Mouse (Mus musculus) thymus, postnatal 36 days (tissue): ENCODE results near the gene Lpar5.

ENCODE experiments used
- DNase-seq, 2 experiments: peaks; one replicate each; pipeline ENCODE4 v3.0.0; 2022; ENCODE audit warnings: mixed read lengths in 2 of 2

The Lpar5 gene

DNA sequence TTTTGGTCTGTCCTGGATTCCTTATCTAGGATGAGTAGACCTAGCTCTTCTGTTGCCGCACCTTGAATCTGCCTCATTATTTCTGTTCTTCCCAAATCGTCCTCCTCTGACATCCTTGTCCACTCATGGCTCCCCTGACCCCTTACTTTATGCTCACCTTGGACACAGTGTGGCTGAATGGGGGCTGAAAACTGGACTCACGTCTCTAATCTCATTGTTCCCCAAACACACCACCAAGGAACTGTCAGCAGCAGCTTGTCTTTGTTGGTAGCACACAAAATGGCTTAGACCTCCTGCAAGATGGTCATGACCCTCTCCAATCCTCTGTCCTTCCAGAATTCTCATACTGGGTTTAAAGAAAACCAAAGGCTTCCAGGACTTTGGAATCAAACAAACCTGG is 20.2 kb downstream of the Lpar5 start:
- no peak for DNase-seq

DNA sequence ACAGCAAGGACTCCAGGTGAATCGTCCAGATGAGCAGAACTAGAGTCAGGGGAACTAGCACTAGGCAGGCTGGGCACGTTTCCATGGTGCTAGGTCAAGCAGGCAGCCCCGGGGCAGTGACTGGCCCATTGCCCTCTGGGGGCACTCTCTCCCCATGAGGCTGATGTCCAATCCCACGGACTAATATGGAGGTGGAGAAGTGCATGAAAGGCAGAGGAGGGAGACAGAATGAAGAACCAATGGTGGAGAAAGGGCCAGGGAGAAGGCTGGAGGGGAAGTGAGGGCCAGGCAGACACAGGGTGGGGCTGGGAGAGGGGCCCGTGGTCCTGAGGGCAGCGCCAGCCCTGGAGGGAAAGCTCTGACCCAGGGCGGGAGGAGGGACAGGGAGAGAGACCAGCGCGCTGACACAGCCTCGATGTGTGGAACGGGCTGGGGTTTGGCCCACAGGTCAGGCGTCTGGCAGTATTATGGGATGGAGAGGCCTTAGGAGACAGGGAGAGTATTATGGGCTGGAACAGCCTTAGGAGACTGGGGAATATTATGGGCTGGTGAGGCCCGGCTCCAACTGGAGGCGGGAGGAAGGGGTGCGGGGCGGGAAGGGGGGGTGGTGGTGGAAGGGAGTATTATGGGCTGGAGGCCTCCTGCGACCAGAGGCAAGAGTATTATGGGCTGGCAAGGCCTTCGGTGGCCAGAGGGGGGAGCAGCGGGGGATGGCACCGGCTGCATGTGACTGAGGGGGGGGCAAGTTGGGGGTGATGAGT is 21.0 kb downstream of the Lpar5 start:
- peak; percentile 42 to 66 for DNase-seq

DNA sequence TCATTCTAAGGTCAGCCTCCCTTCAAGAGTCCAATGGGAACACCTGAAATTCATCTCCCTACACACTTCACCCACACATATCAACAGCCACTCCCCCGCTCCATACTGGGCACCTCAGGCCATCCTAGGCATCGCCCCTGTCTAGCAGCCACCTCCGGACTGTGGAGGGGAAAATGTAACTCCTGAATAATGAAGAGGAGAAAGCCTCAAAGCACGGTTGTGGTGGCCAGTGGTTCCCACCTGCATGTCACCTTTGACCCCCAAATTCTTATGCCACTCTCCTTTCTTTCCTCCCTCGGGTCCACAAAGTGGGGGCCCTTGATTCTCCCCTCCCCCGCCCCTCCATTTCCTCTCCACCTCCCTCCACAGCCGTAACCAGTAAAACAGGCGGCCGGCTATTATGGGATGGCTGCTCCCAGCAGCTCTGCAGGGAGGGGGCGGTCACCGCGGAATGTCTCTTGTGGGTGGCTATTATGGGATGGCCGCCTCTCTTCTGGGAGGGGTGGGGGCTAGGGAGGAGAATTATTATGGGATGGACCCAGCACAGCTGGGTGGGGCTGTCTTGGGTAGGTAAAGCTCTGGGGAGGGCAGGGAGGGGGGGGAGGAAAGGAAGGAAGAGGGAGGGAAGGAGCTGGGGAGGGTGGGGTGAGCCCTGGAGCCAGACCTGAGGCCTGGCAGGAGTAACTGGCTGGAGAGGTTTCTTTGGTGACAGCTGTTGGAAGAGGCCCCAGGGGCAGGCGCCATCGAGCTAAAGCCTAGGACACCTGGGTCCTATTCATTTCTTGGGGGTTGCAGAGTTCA is 22.0 kb downstream of the Lpar5 start:
- peak; percentile 76 to 87 for DNase-seq

DNA sequence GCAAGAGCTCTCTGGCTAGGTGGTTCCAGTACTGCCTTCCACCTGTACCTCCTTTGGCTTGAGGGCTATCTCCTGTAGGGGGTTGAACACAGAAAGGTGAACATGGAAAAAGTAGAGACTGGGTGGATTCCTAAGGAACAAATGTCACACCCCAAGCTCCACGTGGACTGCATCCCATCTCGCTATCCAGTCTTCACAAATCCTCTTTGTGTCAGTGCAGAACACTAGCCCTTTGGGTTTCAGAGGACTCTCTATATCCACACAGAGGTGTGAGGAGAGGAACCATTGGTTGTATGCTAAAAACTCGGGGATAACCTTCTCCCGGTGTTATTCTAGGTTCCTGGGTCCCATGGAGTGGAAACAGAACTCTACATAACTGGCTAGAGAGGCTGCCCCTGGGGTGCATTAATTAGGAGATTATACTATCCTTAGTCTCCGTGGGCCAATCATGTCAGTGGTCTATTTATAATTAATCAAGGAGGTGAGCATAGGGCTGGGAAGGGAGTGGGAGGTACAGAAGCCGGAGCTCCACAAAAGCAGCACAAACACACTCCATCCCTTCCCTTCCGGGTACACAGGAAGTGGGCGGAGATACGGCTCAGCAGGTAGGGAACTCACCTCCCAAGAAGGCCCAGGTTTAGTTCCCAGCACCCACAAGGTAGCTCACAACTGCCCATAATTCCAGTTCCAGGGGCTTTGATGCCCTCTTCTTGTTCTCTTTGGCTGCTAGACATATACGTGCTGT is 22.8 kb downstream of the Lpar5 start:
- DNase-seq, result no peak

DNA sequence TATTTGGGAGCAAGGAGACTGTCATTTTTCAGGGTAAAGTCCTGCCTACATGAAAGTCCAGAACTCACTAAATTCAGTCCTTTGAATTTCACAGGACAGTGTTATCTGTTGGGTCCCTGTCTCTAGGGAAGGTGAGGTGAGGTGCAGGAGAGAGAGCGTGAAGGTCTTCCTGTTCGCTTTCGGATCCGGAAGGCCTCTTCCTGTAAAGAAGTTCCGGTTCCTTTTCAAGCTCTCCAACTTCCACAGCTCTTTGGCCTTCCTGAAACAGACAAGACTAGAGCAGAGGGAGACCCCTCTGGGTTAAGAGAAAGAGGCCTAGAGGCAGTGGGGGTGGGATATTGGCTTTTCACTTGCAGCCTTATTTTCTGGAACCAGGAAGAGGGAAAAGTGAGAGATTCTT is 24.7 kb downstream of the Lpar5 start:
- DNase-seq, result peak in 1 of 2 experiments; percentile 33

DNA sequence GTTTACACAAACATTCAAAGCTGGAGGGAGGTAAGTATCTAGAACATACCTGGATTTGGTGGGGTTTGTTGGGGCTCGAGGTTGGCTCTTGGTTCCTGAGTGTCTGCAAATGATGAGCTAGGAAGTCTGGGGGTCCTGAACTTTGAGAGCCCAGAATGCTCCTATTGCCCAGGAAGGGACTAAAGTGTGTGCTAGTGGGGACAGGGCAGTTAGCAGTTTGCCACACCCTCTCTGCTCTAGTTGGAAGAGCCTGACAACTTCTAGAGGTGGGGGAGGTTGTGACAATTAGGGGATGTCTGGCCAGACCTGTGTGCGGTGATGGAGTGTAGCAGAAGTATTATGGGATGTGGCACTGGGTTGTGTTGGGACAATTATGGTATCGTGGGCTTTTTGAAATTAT is 27.1 kb downstream of the Lpar5 start:
- DNase-seq, result no peak

DNA sequence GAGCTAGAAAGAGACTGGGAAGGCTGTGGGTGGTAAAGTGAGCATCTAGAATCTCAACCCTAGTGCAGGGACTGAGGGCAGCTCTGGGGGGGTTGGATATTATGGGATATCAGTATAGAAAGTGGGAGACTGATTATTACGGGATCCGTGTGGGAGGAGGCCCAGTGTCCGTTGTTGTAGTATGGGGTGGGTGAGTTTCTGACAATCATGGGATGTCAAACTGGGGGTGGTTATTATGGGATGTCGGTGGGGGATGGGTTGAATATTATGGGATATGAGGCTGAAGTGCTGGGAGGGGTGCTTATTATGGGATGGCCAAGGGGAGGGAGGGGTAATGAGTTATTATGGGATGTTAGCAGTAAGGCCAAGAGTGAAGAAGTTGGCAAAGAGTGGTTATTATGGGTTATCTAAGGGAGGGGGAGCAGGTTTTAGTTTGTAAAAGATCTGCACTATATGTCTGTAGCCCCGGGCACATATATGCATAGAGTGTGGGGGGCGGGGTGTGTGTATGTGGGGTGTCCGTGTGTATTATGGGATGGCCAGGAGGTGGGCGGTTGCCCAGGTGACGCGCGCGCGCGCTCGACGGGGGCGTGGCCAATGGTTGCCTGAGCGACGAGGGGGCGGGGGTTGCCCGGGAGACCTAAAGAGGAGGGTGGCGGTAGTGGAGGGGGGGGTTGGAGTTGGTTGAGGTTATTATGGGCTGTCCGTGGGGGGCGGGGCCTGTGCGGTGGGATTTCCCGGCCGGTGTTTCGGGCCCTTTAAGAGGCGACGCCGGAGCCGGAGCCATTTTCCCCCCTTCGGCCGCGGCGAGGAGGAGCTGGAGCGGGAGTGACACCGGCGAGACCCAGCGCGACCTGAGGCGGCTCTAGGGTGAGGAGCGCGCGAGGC is 27.9 kb downstream of the Lpar5 start, which contains the start of gene Chd4:
Chd4 (plus strand) TSS at position 591 of the 888 bp plus-strand sequence.
- peak; percentile 94 for DNase-seq

DNA sequence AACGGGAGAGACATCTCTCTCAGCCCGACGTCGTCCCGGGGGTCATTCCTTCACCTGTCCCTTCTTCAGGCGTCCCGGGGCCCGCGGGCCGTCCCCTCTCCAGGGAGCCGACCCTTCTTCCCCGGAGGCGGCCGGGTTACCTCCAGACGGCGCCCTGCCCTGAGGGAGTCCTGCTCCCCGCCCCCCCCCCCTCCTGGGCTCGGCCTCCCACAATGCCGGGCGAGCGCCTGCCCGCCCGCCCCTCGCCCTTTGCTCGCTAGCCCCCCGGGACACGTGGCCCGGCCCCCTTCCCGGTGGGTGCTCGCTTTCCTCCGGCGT is 28.5 kb downstream of the Lpar5 start:
- no peak for DNase-seq

DNA sequence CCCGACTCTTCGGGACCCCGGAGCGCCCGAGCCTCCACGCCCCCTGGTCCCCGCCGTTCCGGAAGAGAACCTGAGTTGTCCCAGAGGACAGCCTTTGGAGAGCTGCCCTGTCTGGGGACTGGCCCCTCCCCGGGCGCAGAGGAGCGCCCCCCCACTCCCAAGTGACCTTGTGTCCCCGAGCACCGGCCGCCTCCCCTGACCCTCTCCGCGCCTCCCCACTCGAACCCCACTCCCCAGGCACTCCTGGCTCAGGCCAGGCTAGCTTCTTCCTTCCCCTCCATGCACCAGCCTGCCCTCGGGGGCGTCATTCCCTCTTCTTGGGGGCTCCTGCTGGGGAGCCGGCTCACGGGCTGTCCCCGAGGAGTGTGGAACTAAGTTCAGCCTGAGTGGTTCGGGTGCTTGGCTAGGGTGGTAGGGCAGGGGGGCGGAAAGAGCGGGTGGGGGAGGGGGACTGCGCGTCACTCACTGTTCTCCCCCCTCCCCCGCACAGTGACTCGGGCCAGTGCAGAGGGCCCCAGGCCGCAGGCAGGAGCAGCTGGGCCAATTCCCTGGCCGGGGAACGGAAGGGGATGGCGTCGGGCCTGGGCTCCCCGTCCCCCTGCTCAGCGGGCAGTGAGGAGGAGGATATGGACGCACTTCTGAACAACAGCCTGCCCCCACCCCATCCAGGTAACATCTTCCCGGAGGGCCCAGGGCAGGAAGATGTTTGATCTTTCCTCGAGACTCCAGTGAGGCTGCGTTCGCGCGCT is 29.1 kb downstream of the Lpar5 start:
- peak; percentile 73 to 80 for DNase-seq

DNA sequence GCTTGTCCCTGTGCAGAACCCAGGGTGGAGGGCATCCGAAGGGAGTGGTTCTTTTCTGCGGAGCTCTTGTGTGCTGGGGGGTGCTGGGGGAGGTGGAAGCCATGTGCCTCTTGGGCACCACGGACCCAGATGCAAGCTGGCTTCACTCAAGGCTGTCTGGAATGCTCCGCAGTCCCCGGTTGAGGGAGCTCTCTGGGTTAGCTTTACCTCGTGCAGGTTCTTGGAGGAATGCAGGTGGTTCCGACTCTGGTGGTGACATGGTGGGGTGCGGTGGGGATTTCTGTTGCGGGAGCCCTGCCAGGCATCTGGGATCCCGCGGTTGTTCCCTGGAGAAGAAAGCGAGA is 29.6 kb downstream of the Lpar5 start:
- no peak for DNase-seq

DNA sequence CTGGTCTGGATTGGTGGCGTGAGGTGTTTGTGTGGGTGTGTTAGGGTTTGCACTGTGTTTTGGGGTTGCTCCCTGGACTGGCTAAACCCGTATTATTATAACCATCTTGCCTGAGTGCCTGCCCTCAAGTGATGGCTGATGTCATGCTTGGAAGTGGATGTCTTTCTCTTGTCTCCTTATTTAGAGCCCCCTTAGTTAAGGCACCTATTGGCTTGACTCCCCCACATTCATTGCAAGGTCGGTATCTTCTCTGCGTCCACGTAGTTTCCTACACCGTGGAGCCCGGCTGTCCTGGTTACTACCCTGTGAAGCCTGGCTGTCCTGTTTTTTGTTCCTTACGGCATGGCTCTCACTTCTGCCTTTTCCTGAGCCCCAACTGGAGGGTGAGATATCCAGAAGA is 30.2 kb downstream of the Lpar5 start:
- no peak for DNase-seq

DNA sequence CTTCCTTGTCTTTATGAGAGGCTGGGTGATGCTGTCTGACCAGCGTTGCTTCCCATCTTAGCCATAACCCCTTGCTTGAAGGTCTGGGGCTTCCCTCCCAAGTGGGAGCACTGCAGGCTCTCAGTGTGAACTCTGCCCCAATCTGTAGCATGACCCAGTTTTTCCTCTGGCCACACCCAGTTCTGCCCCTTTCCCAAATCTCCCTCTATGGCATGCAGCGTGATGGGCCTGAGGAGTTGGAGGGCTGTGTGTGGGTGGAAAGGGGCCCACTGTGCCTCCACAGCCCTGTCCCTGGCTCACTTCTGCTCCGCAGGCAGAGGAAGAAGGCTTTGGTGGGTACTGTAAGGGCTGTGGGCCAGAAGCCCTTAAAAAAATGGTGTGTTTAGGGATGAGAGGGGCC is 30.8 kb downstream of the Lpar5 start:
- DNase-seq, result peak; percentile 27 to 48

DNA sequence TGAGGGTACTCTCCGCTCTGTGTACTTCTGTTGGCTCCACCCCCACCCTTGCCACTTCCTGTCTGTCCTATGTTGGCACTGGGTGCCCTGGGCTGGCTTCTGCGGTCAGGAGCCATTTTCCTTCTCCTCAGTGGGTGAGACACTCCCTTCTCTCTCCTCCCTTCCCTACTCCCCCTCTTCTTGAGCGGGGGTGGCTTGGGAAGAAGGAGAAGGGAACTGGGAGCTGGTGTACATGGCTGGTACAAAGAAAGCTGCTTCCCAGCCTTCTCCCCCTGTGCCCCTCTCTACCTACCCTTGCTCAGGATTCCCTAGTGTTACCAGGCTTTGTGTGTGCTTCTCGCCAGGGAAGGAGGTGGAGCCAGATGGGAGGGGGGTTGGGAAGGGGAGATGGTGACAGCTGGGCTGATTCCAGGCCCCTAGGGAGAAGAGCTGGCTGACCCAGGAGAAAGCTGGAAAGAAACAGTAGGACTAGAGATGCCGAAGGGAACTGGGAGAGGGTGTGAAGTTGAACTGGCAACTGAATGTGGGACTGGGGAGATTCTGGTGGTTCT is 31.8 kb downstream of the Lpar5 start:
- DNase-seq, result peak; percentile 77 to 84

DNA sequence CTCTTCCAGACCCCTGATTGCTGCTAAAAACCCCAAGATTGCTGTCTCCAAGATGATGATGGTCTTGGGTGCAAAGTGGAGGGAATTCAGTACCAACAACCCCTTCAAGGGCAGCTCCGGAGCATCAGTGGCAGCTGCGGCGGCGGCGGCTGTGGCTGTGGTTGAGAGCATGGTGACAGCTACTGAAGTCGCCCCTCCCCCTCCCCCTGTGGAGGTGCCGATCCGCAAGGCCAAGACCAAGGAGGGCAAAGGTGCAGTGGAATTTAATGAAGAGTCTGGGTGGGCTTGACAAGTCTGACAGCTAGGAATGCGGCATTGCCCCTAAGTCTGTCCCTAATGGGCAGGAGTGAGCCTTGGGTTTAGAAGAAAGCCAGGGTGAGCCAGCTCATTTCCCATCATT is 33.7 kb downstream of the Lpar5 start:
- DNase-seq, result peak in 1 of 2 experiments; percentile 36

DNA sequence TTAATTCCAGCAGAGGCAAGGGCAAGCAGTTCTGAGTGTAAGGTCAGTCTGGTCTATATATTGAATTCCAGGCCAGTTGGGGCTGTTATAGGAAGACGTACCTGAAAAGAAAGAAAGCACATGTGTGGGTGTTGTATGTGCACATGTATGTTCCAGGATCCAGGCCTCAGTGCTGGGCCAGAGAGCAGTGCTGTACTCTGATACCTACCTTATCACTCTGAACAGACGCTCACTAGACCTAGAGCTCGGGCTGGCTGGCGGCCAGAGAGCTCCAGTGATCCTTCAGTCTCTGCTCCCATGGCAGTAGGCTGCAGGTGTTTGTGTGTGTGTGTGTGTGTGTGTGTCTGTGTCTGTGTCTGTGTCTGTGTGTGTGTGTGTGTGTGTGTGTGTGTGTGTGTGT is 36.5 kb downstream of the Lpar5 start:
- DNase-seq, result no peak

DNA sequence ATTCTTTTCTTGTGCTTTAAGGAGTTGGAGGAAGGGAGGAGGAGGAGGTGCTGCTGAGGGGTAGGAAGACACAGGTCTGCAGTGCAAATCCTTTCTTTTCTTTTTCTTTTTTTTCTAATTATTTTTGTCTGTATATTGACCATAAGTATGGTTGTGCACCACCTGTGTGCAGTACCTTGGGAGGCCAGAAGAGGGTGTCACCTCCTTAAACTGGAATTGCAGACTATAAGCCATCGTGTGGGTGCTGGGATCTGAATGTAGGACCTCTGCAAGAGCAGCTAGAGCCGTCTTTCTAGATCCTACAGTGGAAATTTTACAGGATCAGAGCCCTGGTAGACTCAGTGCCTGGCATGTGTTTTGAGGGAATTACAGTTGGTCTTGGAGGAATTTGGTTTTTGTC is 40.0 kb downstream of the Lpar5 start:
- no peak for DNase-seq

DNA sequence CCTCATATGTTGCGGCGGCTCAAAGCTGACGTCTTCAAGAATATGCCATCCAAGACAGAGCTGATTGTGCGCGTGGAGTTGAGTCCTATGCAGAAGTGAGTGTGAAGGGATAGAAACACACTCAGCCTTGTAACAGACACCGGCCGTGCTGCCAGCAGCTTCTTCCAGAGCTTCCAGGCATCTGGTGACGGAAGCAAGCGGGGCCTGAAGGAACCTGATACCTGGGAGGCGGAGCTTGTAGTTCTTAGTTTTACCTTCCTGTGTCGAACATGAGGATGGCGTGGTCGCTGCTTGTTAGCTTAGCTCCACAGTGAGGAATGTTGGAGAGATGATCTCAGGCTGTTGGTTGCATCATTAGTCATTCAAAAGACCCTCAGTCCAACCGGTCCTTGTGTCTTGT is 41.7 kb downstream of the Lpar5 start:
- no peak for DNase-seq

DNA sequence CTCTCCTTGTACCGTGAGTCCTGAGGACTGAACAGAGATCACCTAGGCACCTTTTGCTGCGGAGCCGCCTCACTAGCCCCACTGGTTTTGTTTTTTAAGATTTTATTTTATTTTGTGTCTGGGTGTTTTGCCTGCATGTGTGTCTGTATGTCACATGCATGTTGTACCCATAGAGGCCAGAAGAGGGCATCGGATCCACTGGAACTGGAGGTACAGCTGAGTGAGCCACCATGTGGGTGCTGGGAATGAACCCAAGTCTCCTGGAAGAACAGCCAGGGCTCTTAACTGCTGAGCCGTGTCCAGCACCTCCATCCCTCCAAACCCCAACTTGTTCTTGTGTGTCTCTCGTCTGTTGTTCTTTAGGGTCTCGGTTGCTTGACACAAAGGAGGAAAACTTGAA is 43.2 kb downstream of the Lpar5 start:
- peak in 1 of 2 experiments; percentile 50 for DNase-seq

DNA sequence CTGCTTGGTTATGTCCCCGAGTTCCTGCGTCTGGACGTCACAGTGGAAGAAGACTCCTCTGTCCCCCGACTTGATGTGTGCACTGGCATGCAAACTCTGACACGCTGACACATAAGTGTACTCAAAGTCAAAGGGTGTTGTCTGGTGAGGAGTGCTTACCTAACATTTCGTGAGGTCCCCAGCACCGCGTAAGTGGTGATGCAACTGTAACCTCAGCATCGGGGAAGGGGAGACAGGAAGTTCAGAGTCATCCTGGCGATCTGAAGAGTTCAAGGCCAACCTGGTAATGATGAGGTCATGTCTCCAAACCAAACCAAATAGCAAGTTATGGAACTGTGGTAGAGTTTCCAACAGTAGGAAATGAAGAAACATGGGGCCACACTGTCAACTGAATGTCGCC is 44.8 kb downstream of the Lpar5 start:
- DNase-seq, result no peak

DNA sequence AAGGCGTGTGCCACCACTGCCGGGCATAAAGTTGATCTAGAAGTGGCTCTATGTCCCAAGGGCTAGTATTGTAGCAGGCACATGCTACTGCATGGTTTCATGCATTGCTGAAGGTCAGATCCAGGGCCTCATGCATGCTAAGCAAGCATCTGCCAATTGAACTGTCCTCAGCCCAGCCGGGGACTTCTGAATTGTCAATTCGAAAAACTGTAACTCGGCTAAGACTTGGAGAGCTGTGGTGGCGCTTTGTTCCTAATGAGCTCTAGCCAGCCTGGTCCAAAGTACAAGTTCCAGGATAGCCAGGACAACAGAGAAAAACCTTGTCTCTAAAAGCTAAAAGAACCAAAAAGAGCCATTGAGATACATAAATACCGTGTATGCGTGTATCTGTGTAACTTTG is 51.7 kb downstream of the Lpar5 start:
- no peak for DNase-seq

DNA sequence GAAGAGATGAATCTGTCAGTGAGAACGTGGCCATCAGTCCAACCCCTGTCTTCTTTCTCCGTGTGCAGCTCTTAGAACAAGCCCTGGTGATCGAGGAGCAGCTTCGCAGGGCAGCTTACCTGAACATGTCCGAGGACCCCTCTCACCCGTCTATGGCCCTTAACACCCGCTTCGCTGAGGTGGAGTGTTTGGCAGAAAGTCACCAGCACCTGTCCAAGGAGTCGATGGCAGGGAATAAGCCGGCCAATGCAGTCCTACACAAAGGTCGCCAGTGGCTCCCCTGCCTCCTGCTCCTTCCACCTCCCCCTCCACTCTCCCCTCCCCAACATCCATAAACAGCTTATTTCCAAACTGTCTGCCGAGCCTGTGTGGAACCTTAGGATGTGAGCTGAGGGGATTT is 61.0 kb downstream of the Lpar5 start:
- DNase-seq, result no peak
